Mouse (Mus musculus): ENCODE results near the gene Ganab.

DNA sequence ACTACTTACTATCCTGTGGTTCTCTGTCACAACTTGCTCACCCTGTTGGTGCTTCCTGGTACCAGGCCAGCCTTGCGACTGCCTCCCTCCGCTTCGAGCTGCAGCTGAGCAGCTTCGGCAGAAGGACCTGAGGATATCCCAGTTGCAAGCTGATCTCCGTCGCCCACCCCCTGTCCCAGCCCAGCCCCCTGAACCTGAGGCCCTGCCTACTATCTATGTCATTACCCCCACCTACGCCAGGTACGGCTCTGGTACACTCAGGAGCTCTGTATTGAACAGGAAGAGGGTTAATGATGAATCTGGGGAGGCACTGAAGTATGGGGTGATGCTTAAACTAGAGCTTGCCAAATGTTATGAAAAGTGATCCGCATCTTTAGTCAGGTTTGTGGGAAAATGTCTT is 23.9 kb downstream of the Ganab start:
- TF ChIP-seq CTCF (IDR thresholded peaks at IDR 0.05) (no peak), EP300 (IDR thresholded peaks at IDR 0.05) (no peak)

Measured in lung, postnatal 0 days (tissue).